Mouse (Mus musculus) hematopoietic stem cell, adult 5-6 weeks (primary cell): ENCODE results near the gene Agl. TPM values are rescaled to one million over a fixed set of nuclear protein-coding genes. Genes with fewer than 3 reads are reported as not detected.
A peak's percentile ranks its signal among the peaks of the same experiment; 100 is the strongest.

ENCODE experiments used
- ATAC-seq, 2 experiments: fragments of 125-278 bp in 1 of 2; replicated peaks in 1 of 2; 2 replicates each; pipeline ENCODE4 v1.8.0; 2016 to 2017; ENCODE audit warnings: inconsistent platforms in 2 of 2, mild to moderate bottlenecking in 2 of 2, moderate number of reproducible peaks in 2 of 2, low read depth in 1 of 2, moderate TSS enrichment in 1 of 2; ENCODE audit not compliant: low FRiP score in 2 of 2, poor library complexity in 2 of 2, severe bottlenecking in 2 of 2, insufficient read depth in 1 of 2, low TSS enrichment in 1 of 2
- total RNA-seq: library from RNA; stranded (forward); fragments of 172-1452, 232-1000 nt; gene quantifications from 2 replicates; pipeline ENCODE4 v1.2.3, GENCODE M21; 2017

Gene Agl
- total RNA-seq: 8.6 and 11.3 TPM in 2 replicates

GRCm38 (mm10) chr3:116807811-116808506 lies at the start of gene Agl:
TSS of gene Agl (minus strand) at chr3:116808166.
- ATAC-seq: peak; percentile 92 to 97

- ATAC-seq: 0 out of 4 replicates have a peak, but pooled peaks of 1 of the 2 experiments have one; percentile 25
Observed at GRCm38 (mm10) chr3:116857611-116858010, 49.6 kb upstream of the Agl start.

GRCm38 (mm10) chr3:116852421-116852820 lies 44.5 kb upstream of the Agl start:
- no peak for ATAC-seq

- no peak for ATAC-seq
Observed at GRCm38 (mm10) chr3:116850376-116850775, 42.4 kb upstream of the Agl start.

GRCm38 (mm10) chr3:116848936-116849335 lies 41.0 kb upstream of the Agl start:
- peak in 1 of 2 experiments; percentile 21; a peak in 1 of 4 replicates for ATAC-seq

- no peak for ATAC-seq
Observed at GRCm38 (mm10) chr3:116848099-116848498, 40.1 kb upstream of the Agl start.

- no peak for ATAC-seq
Observed at GRCm38 (mm10) chr3:116846084-116846483, 38.1 kb upstream of the Agl start.

GRCm38 (mm10) chr3:116844880-116845579 lies 37.1 kb upstream of the Agl start:
- peak; percentile 71 to 81; a peak in 2 of 4 replicates for ATAC-seq

GRCm38 (mm10) chr3:116841311-116841710 lies 33.3 kb upstream of the Agl start:
- no peak for ATAC-seq

GRCm38 (mm10) chr3:116836681-116837475 lies 28.9 kb upstream of the Agl start:
- no peak for ATAC-seq

GRCm38 (mm10) chr3:116835770-116836680 lies 28.1 kb upstream of the Agl start:
- ATAC-seq: peak; percentile 93 to 99

- ATAC-seq: no peak
Observed at GRCm38 (mm10) chr3:116835350-116835749, 27.4 kb upstream of the Agl start.

GRCm38 (mm10) chr3:116834241-116834640 lies 26.3 kb upstream of the Agl start:
- ATAC-seq: no peak

- no peak for ATAC-seq
Observed at GRCm38 (mm10) chr3:116833491-116833890, 25.5 kb upstream of the Agl start.

GRCm38 (mm10) chr3:116832526-116833310 lies 24.8 kb upstream of the Agl start:
- no peak for ATAC-seq

GRCm38 (mm10) chr3:116831324-116831723 lies 23.4 kb upstream of the Agl start:
- no peak for ATAC-seq
